Mouse (Mus musculus): ENCODE data around the gene Vmn1r178.
"Not testable (repeated sequence)": the region's sequence is repeated elsewhere in the genome, so short reads cannot be mapped to it uniquely, and the experiment has no call there.

Vmn1r178 gene

GRCm38 (mm10) chr7:23891709-23892108 is at the start of gene Vmn1r178:
Vmn1r178 (plus strand) TSS chr7:23892009.
- DNase-seq, result no peak

- DNase-seq, result not testable (repeated sequence)
Observed at GRCm38 (mm10) chr7:23866349-23866748, 25.5 kb upstream of the Vmn1r178 start, which contains the start of gene Vmn1r177. Vmn1r177 (minus strand) TSS chr7:23866449.

DNA sequence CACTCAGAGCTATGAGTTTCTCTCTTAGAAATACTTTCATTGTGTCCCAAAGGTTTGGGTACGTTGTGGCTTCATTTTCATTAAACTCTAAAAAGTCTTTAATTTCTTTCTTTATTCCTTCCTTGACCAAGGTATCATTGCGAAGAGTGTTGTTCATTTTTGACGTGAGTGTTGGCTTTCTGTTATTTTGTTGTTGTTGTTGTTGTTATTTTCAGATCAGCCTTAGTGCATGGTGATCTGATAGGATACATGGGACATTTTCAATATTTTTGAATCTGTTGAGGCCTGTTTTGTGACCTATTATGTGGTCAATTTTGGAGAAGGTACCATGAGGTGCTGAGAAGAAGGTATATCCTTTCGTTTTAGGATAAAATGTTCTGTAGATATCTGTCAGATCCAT is 14.9 kb upstream of the Vmn1r178 start:
- DNase-seq, result not testable (repeated sequence)

GRCm38 (mm10) chr7:23926678-23927077 is 34.9 kb downstream of the Vmn1r178 start, which contains the start of gene Vmn1r179:
Vmn1r179 (plus strand) TSS chr7:23926978.
- no peak for DNase-seq
